Mouse (Mus musculus) embryonic fibroblast, embryonic 13.5 days (primary cell): ENCODE measurements at regions not wholly inside any gene's neighbourhood (a gene's known extent, or its start where the extent isn't known, plus 50 kb on each side); places are given as distances from the start of the nearest gene placed in this dataset.

ENCODE experiments used
- CTCF ChIP-seq: IDR thresholded peaks from 2 replicates; pipeline ENCODE4 v1.5.1; 2011; ENCODE audit warnings: mild to moderate bottlenecking, control low read depth, low read length, moderate library complexity, borderline replicate concordance; ENCODE audit not compliant: insufficient read depth
- POLR2A ChIP-seq: IDR thresholded peaks from 2 replicates; pipeline ENCODE4 v1.6.1; 2011; ENCODE audit warnings: low read depth, mild to moderate bottlenecking, control low read depth, low read length, moderate library complexity

- TF ChIP-seq CTCF (no peak), POLR2A (no peak)
Observed at GRCm38 (mm10) chr1:42787240-42787639, 63.8 kb upstream of the Mrps9 start.
